Comparison of ENCODE assay signal across 28 mouse cellular contexts in the genomic region with DNA sequence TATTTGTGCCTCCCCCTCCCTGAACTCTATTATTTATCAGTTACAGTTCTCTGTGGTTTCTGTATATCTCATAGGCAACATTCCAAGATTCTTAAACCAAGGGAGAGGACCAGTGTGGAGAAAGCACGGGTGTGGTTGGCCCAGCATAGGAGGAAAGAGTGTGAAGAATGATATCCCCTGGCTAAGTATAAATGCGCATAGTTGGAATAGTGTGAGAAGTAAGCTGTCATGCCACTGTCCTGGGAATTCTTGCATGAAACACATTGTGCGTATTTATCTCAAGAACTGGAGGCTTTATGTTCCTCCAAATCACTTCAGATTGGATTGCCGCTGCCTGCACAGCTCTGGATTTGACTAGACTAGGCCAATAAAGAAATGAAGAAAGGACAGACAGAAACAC.
DNase-seq lines count a peak whose midpoint lies in the region; ATAC-seq and TF ChIP-seq lines count a peak whose summit lies in the region.
"Had no signal": no experiment of that assay in that cellular context is flagged by ENCODE, and none has a peak within 500 bp of the region (broad histone marks: within the 10 kb centered on the region; RNA-seq: fewer than 3 reads in every experiment).

No protein-coding gene starts in this region.

- peaks cover 6% of the 10 kb centered on the region for H3K4me1 ChIP-seq in heart, embryonic 15.5 days (replicated peaks)
- H3K4me1 ChIP-seq in heart, adult 2 months (ENCODE audit: control insufficient read depth, insufficient read depth, low read length), result peaks cover 8% of the 10 kb centered on the region
- no peaks in the 10 kb centered on the region for H3K4me1 ChIP-seq in lung, postnatal 0 days (ENCODE audit: insufficient read depth, low read depth, low read length)
- H3K4me1 ChIP-seq: embryonic facial prominence, embryonic 15.5 days; hindbrain, embryonic 10.5 days; hindbrain, embryonic 15.5 days; limb, embryonic 10.5 days; limb, embryonic 15.5 days; neural tube, embryonic 15.5 days had no signal

- no peaks in the 10 kb centered on the region for H3K9me3 ChIP-seq in heart, embryonic 15.5 days (replicated peaks)
- H3K9me3 ChIP-seq in lung, postnatal 0 days (ENCODE audit: low read length), result no peaks in the 10 kb centered on the region
- H3K9me3 ChIP-seq: embryonic facial prominence, embryonic 15.5 days; hindbrain, embryonic 10.5 days; hindbrain, embryonic 15.5 days; limb, embryonic 10.5 days; limb, embryonic 15.5 days; neural tube, embryonic 15.5 days had no signal

- H3K79me2 ChIP-seq in heart, adult 2 months (replicated peaks; ENCODE audit: control insufficient read depth, insufficient read depth, low read length), result no peaks in the 10 kb centered on the region
- no peaks in the 10 kb centered on the region for H3K79me2 ChIP-seq in myocyte (ENCODE audit: control insufficient read depth, insufficient read depth)

- TF ChIP-seq EP300 in heart, adult 2 months (IDR thresholded peaks at IDR 0.05; ENCODE audit: insufficient read depth, low read depth, low read length), result no peak
- peak; percentile 34; the same call in 1 of the 2 replicates for TF ChIP-seq EP300 in lung, postnatal 0 days (IDR thresholded peaks at IDR 0.05)

- intact Hi-C loops in heart, postnatal 25 days (cut with DNase I), result no loop called here
- intact Hi-C loops in heart, adult 2 months (cut with DNase I), result no loop called here

- no peaks in the 10 kb centered on the region for H3K27me3 ChIP-seq in heart, embryonic 15.5 days
- no peaks in the 10 kb centered on the region for H3K27me3 ChIP-seq in heart, adult 2 months (ENCODE audit: control insufficient read depth, insufficient read depth, low read length)
- no peaks in the 10 kb centered on the region for H3K27me3 ChIP-seq in lung, postnatal 0 days (replicated peaks; ENCODE audit: insufficient read depth, low read length)
- no peaks in the 10 kb centered on the region for H3K27me3 ChIP-seq in myocyte (ENCODE audit: control insufficient read depth, insufficient read depth, insufficient read length)
- H3K27me3 ChIP-seq: embryonic facial prominence, embryonic 15.5 days; hindbrain, embryonic 15.5 days; limb, embryonic 15.5 days; neural tube, embryonic 15.5 days had no signal

- TF ChIP-seq POLR2A in heart, adult 2 months (IDR thresholded peaks at IDR 0.05; ENCODE audit: insufficient read depth, low read depth, low read length), result no peak
- no peak for TF ChIP-seq POLR2A in myocyte (IDR thresholded peaks at IDR 0.05; ENCODE audit: insufficient read length, low read depth)

- H3K27ac ChIP-seq in heart, embryonic 15.5 days, result peak overlapping the region; percentile 65
- no peak overlapping the region for H3K27ac ChIP-seq in heart, adult 2 months
- H3K27ac ChIP-seq in lung, postnatal 0 days (ENCODE audit: low read length), result peak overlapping the region; percentile 39
- H3K27ac ChIP-seq: embryonic facial prominence, embryonic 15.5 days; hindbrain, embryonic 10.5 days; hindbrain, embryonic 15.5 days; limb, embryonic 10.5 days; limb, embryonic 15.5 days; liver, embryonic 14.5 days; macrophage; neural tube, embryonic 15.5 days had no signal

- H3K4me3 ChIP-seq in heart, embryonic 15.5 days, result no peak overlapping the region
- no peak overlapping the region for H3K4me3 ChIP-seq in heart, adult 2 months
- H3K4me3 ChIP-seq in lung, postnatal 0 days (ENCODE audit: low read depth, low read length), result no peak overlapping the region
- H3K4me3 ChIP-seq in myocyte, result no peak overlapping the region
- H3K4me3 ChIP-seq: embryonic facial prominence, embryonic 15.5 days; hindbrain, embryonic 10.5 days; hindbrain, embryonic 15.5 days; limb, embryonic 10.5 days; limb, embryonic 15.5 days; neural tube, embryonic 15.5 days had no signal

- no peak for TF ChIP-seq CTCF in heart, adult 2 months (IDR thresholded peaks at IDR 0.05)
- TF ChIP-seq CTCF in lung, postnatal 0 days (IDR thresholded peaks at IDR 0.05), result no peak

- ATAC-seq in heart, embryonic 15.5 days (replicated peaks; ENCODE audit: insufficient number of reproducible peaks, insufficient read depth, low FRiP score, low read depth), result peak; percentile 69
- peak; percentile 77 for ATAC-seq in lung, postnatal 0 days
- ATAC-seq: forebrain, embryonic 14.5 days; inflammation-experienced regulatory T-cells, adult 6 months had no signal

- H3K36me3 ChIP-seq in heart, embryonic 15.5 days, result no peaks in the 10 kb centered on the region
- H3K36me3 ChIP-seq in heart, adult 2 months (ENCODE audit: control insufficient read depth, insufficient read depth, low read length), result peaks cover 2% of the 10 kb centered on the region
- H3K36me3 ChIP-seq in lung, postnatal 0 days (ENCODE audit: insufficient read depth, low read length), result no peaks in the 10 kb centered on the region
- H3K36me3 ChIP-seq in myocyte (ENCODE audit: control insufficient read depth, insufficient read depth), result no peaks in the 10 kb centered on the region
- H3K36me3 ChIP-seq: embryonic facial prominence, embryonic 15.5 days; hindbrain, embryonic 10.5 days; hindbrain, embryonic 15.5 days; limb, embryonic 10.5 days; limb, embryonic 15.5 days; neural tube, embryonic 15.5 days had no signal

- WGBS in heart, embryonic 15.5 days, result 43% methylated on average over 4 of the region's 4 CpGs
- WGBS in heart, adult 2 months, result 43% methylated on average over 4 of the region's 4 CpGs
- 47% methylated on average over 4 of the region's 4 CpGs for WGBS in lung, postnatal 0 days

- peak; percentile 83 for DNase-seq in heart, adult 11 months
- no peak for DNase-seq in heart, postnatal 25 days (ENCODE audit: low spot score)
- DNase-seq in heart, adult 2 months, result no peak
- DNase-seq in lung, postnatal 0 days (ENCODE audit: low spot score), result peak; percentile 60
- no peak for DNase-seq in lung, adult 18-20 months
- DNase-seq in urinary bladder, postnatal 10 days (ENCODE audit: low spot score), result no peak
- DNase-seq: adrenal gland, postnatal 25 days; cerebellum, adult 18-20 months; cerebellum, postnatal 10 days; gastrocnemius, postnatal 14 days; kidney, adult 11 months; kidney, postnatal 14 days; layer of hippocampus, adult 9-11 months; midbrain, embryonic 14.5 days; retina, postnatal 1 day; right cerebral cortex, postnatal 14 days had no signal

- no peak overlapping the region for H3ac ChIP-seq in myocyte (ENCODE audit: control insufficient read depth, insufficient read length)

- H3K4me2 ChIP-seq in heart, embryonic 15.5 days, result no peak overlapping the region
- no peak overlapping the region for H3K4me2 ChIP-seq in lung, postnatal 0 days (replicated peaks; ENCODE audit: low read depth, low read length)
- H3K4me2 ChIP-seq in myocyte (ENCODE audit: low read depth), result peak overlapping the region; percentile 46
- H3K4me2 ChIP-seq: embryonic facial prominence, embryonic 15.5 days; hindbrain, embryonic 15.5 days; limb, embryonic 15.5 days; neural tube, embryonic 15.5 days had no signal

- H3K9ac ChIP-seq in heart, embryonic 15.5 days, result no peak overlapping the region
- H3K9ac ChIP-seq in heart, adult 2 months (ENCODE audit: low read depth, low read length), result no peak overlapping the region
- H3K9ac ChIP-seq in lung, postnatal 0 days (replicated peaks; ENCODE audit: low read depth), result no peak overlapping the region
- H3K9ac ChIP-seq: embryonic facial prominence, embryonic 15.5 days; hindbrain, embryonic 15.5 days; limb, embryonic 15.5 days; liver, embryonic 14.5 days; neural tube, embryonic 15.5 days had no signal

TF ChIP-seq in myocyte, 11 proteins besides CTCF, POLR2A, EP300 and RAD21:
- TF ChIP-seq MAX (IDR thresholded peaks at IDR 0.05; ENCODE audit: low read depth) (no peak), MYOD1 (IDR thresholded peaks at IDR 0.05; ENCODE audit: control insufficient read depth in 1 of 3, insufficient read length in 2 of 3, low read depth in 2 of 3) (no peak), USF1 (IDR thresholded peaks at IDR 0.05; ENCODE audit: low read depth) (no peak), REST (IDR thresholded peaks at IDR 0.05; ENCODE audit: insufficient read depth, insufficient read length) (no peak), MYOG (IDR thresholded peaks at IDR 0.05; ENCODE audit: control insufficient read depth in 1 of 3, insufficient read depth in 1 of 3, insufficient read length in 2 of 3, low read depth in 2 of 3) (no peak), CEBPB (IDR thresholded peaks at IDR 0.05; ENCODE audit: insufficient read depth, poor library complexity, severe bottlenecking) (no peak), POLR2AphosphoS2 (IDR thresholded peaks at IDR 0.05; ENCODE audit: insufficient read length, low read depth) (no peak), TCF3 (IDR thresholded peaks at IDR 0.05; ENCODE audit: insufficient read length, low read depth) (no peak), E2F4 (IDR thresholded peaks at IDR 0.05; ENCODE audit: insufficient read depth) (no peak), SRF (IDR thresholded peaks at IDR 0.05; ENCODE audit: control insufficient read depth, insufficient read length, low read depth) (no peak)

Comparison
In these comparisons a context has a peak if more than half of its experiments do, and no peak if none do; other contexts are left out.
1. DNase-seq: peak in heart, adult 11 months (single experiment) and lung, postnatal 0 days (single experiment); none in heart, postnatal 25 days (single experiment), heart, adult 2 months (0 of 2), lung, adult 18-20 months (0 of 2) and urinary bladder, postnatal 10 days (single experiment).